Mouse (Mus musculus): ENCODE results near the gene Plpp6. TPM values are rescaled to one million over a fixed set of nuclear protein-coding genes. Genes with fewer than 3 reads are reported as not detected.
A peak's percentile ranks its signal among the peaks of the same experiment; 100 is the strongest.
"Not testable (repeated sequence)": the region's sequence is repeated elsewhere in the genome, so short reads cannot be mapped to it uniquely, and the experiment has no call there.

The Plpp6 gene
- total RNA-seq, 2 experiments from 2014 or later = 1.6 to 1.9 TPM

DNA sequence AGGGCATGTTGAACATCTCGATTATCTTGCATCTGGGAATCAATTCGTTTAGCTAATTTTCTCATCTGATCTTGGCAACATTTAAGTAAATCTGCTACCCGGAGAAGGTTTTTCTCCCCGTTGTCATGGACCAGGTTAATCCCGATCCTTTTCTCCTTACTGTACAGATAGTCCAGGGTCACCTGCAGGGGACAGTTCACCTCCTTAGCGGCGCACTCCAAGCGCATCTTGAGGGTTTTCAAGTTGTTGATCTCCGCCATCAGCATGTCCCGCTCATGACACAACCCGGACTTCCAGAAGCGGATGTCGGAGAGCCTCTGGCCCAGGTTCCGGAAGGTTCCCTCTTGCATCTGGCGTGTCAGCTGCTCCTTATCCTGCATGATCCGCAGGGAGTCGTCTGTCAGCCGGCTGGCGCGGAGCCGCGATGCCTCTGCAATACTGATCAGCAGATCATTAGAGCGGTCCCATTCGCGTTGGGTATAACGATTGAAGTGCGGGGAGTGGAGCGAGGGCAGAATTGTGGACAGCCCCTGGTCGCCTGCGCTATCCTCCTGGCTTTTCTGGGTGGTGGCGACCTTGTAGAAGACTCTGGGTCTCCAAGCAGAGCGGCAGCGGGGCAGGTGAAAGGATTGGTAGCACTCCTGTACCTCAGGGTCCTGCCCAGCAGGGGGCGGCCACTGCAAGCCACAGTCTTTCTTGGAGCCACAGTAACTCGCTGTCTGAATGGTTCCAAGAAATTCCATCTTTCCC lies 11.3 kb downstream of the Plpp6 start:
- intact Hi-C loops (cut with DNase I) = loop anchor here (1.0 kb wide), 1 partner anchor 380 kb away; no protein-coding TSS in a partner anchor
- peak; percentile 71 to 75 for DNase-seq

DNA sequence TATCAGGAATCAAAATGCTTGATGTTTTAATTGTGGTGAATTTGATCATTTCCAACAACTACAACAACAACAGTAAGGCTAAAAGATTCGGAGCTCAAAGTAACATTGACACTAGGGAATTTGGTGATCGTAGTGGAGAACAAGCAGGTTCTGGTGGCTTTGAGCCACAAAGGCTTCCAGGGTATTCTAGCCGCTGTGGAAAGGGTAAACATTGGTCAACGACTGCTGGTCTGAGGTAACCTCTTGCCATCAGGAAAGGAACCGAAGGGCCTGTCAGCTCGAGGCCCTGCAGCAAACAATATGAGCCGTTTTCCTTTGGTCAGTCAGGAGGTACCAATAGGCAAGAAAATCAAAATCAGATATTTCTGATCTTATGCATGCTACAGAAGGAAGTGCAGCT lies 18.9 kb downstream of the Plpp6 start:
- intact Hi-C loops (cut with DNase I) = no loop called here
- DNase-seq = no peak

DNA sequence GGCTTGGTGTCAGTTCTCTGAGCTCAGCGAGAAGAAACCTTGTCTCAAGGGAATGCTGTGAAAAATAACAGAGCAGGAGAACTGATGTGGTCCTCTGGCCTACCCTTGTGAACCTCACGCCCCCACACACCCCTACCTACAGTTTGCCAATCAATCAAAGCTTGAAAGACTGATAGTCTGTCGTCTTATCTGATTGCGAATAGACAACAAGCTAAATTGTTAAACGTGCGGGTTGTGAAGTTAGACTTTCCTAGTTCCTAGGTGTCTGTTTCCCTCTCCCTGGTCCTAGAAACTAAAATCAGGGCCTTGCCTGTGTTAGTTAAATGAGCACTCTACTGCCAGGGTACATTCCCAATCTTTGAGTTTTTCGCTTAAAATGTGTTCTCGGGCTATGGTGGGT lies 25.8 kb downstream of the Plpp6 start:
- intact Hi-C loops (cut with DNase I) = no loop called here
- DNase-seq = no peak

DNA sequence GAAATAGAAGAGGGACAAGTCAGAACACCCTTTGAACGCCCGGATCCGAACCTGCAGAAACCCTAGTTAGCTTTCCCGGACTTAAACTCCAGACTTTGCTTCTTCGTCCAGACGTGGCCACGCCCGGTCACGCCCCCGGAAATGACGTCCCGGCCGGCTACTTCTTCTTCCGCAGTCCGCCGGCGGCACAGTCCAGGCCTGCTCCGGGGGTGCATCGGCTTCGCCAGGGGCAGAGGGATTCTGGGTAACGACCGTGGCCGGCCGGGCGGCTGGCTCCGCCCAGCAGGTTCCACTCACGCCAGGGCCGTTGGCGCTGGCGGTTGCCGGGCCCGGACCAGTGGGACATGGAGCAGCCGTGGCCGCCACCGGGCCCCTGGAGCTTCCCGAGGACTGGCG lies 26.4 kb downstream of the Plpp6 start, which contains the start of gene Cdc37l1:
Gene Cdc37l1 (plus strand): TSS at position 159 of the 396 bp plus-strand sequence.
- peak; percentile 98 for DNase-seq

DNA sequence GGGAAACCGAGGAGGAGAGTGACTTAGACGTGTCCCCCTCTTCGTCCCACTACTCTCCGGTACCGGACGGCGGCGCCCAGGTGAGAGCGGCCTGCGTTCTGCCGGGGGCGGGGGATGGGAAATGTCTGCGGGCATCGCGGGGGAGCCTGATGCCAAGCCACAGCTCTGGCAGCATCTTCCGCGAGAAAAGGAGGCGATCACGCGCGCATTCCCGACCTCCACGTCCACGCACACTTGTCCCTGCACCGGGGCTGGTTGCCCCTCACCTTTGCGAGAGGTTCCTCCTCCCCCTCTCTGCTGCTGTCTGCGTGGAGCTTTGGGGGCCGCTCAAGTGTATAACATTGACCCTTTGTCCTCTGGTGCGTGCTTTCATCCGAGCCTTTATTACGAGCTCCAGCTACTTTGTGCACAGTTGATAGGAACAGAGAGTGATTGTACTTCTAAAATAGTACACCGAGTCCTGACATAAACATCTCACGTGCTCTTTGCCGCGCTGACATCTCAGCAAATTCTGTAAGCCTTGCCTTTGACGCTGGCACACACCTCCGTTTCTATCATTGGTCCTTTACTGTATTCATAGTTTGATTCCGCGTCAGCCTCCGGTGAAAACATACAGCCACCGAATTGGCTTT lies 27.0 kb downstream of the Plpp6 start:
- intact Hi-C loops (cut with DNase I) = loop anchor here (5.0 kb wide), 1 partner anchor 57 kb away; the partner anchor contains the start of gene Ak3
- DNase-seq = no peak

More for the DNA sequence above, 26.4 kb downstream of the Plpp6 start, which contains the start of gene Cdc37l1:
- intact Hi-C loops (cut with DNase I) = loop anchor here (5.0 kb wide), 1 partner anchor 57 kb away; the partner anchor contains the start of gene Ak3

DNA sequence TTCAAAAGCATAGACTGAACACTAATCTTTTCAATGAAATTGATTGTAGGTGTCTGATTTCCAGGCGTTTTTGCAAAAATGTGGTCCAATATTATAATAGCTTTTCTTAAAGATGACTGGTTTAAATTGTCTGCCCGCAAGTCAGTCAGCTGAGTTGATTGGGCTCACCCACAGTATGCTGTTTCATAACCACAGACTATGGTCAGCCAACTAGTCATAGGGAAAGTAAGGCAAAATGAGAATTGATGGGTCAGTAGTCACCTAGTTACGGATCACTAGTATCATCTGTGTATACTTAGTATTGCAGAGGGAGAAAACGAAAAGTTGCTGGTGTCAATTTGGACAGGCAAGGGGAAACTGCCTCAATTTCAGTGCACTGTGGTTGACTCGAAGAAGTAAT lies 27.6 kb downstream of the Plpp6 start:
- intact Hi-C loops (cut with DNase I) = loop anchor here (5.0 kb wide), 1 partner anchor 56 kb away; the partner anchor contains the start of gene Ak3

DNA sequence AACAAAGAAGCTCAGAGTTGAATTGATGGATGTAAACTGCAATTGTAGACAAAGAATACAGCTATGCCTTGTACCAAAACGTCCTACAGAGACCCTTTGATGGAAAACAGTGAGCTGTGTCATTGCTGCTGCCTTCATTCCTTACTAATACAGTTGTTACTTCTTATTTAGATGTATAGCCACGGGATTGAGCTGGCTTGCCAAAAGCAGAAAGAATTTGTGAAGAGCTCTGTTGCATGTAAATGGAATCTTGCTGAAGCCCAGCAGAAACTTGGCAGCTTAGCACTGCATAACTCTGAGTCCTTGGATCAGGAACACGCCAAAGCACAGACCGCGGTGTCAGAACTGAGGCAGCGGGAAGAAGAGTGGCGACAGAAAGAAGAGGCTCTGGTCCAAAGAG lies 31.1 kb downstream of the Plpp6 start:
- intact Hi-C loops (cut with DNase I) = loop anchor here (5.0 kb wide), 1 partner anchor 52 kb away; the partner anchor contains the start of gene Ak3
- DNase-seq = no peak

More for the DNA sequence above, 27.6 kb downstream of the Plpp6 start:
- DNase-seq = no peak

DNA sequence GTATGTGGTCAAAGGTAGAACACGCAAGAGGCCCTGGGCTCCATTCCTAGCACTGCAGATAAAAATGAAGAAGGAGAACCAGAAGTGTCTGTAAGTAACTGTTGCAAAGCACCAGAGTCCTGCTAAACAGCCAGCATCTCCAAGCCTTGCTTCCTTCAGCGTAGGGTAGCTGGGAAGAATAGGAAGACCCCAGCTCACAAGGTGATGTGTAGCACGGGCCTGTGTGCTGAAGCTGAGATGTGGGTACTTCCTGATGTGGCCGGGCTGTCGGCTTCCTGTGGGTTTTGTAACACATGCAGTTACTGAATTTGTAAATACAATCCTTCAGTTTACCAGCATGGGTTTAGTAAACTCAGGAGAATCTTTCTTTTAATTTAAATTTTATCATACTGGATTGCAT lies 31.6 kb downstream of the Plpp6 start:
- intact Hi-C loops (cut with DNase I) = no loop called here
- no peak for DNase-seq

DNA sequence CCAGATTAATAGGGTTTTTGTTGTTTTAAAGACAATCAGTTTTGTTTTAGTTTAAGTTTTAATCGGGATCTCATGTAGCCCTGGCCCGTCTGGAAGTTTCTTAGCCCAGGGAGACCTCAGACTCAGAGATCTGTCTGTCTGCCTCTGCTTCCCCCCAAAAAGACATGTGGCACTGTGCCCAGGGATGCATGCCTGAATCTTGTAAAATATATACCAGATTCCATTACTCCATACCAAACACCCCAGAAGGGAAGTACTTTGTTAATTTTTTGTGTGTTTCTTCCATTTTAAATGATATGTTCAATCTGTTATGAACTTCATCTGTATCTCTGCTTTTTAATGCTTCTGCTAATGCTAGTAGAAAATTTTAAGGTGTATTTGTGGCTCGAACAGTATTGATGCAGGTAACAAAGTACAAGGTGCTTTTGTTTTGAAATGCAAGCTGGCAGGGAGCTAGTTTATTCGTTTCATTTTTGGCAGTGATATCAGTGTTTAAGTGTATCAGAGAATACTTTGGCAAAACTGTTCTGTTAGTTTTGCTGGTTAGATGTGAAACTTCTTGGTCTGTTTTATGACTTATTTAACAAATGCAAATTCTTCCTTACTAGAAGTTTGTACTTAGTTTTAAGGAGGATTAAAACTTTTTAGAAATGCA lies 34.4 kb downstream of the Plpp6 start:
- DNase-seq = no peak
- intact Hi-C loops (cut with DNase I) = no loop called here

DNA sequence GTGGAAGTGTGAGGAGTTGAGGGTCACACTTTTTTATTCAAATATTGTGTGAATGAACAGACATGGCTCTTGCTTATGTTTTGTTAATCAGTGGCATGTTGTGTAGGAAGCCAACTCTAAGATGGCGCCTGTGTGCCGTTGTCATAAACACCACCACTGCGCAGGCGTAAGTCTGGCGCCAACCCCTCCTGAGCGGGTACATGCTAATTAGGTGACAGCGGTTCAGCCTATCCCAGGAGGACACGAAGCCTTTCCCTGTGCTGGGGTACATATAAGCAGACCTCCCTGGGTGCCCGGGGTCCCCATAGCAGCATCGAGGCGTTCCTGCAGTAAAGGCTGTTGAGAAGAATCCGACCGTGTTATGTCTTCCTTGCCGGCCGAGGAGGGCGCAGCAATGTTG lies 36.6 kb downstream of the Plpp6 start:
- DNase-seq; intact Hi-C loops (cut with DNase I): not testable (repeated sequence)

DNA sequence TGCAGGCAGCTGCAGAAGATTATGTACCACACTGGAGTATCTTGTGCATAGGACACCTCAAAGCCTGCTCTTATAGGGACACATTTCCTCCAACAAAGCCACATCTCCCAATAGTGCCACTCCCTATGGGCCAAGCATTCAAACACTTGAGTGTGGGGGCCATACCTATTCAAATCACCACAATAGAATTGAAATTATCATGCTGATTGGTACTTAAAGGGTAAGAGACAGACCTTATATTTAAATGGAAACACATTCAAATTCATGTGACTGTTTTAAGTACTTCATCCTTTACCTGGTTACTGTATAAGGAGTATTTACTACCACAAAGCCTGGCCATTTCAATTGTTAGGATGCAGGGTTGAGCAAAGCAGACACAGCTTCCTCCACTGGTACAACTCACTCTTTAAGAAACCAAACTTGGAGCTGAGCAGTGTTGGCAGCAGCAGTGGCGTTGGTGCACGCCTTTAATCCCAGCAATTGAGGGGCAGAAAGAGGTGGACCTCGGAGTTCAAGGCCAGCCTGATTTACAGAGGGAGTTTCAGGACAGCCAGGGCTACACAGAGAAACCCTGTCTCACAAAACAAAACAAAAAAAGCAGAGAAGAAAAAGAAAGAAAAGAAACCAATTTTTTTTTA lies 44.4 kb downstream of the Plpp6 start:
- no peak for DNase-seq
- intact Hi-C loops (cut with DNase I) = no loop called here

DNA sequence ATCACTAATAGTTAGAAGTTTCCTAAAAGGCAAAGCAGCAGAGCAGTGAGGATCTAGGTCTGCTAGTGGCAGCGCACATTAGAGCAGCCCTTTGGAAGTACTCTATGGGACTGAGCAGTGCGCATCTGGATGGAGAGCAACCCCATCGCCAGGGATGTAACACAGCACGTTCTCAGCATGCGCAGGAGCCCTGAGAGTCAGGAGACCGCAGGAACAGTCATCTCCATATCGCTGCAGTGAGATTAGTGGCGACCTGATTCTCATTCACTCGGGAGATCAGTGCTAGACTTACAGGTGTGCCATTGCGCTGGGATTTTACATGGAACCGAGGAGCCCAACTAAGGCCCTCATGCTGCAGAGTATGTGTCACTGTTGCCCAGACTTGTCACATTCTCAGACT lies 45.3 kb downstream of the Plpp6 start:
- no peak for DNase-seq
- intact Hi-C loops (cut with DNase I) = no loop called here

DNA sequence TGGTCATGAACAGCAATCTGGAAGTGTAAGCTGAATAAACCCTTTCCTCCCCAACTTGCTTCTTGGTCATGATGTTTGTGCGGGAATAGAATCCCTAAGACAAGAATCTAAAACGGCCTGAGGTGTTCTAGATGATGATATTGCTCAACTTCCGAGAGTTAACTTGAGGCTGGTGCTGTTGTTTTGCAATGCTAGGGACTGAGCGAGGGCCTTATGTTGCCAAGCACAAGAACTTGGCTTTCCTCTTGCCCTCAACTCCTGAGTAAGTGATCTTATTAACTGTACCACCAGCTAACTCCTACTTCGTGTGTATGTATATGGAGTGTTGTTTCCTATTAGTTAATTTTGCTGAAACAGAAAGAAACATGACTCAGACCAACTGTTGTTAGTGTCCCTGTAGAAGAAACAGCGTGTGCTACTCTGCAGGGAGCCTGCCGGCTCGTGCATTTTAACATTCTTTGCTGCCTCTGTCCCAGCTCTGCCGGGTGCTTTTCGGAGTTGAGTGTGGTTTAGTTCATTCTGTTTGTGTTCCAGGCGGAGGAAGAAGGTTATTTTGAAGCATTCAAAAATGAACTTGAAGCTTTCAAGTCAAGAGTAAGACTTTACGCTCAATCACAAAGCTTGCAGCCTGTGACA lies 47.7 kb downstream of the Plpp6 start:
- no peak for DNase-seq
- intact Hi-C loops (cut with DNase I) = no loop called here

DNA sequence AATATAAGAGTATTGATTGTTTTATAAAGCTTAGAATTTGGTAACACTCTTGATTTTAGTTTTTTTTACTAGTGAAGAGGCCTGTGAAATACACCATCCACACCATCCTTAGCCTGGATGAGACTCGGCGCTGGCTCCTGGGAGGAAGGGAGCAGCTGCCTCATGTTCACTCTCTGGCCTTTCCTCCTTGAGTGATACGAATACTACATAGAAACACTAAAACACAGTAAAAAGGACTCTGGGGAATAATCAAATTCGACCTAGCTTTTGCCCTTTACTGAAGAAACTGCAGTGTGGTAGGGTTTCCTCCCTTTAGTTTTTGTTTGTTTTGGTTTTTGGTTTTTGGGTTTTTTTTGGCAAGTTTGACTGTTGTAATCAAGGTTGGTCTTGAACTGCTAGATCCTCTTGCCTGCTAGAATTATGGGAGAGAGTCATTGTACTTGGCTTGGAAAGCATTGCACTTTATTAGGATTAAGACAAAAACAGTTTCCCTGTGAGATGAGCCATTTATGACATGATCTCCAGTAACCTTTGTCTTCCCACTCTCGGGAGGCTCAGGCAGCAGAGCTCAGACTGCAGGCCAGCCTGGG lies 50.8 kb downstream of the Plpp6 start:
- intact Hi-C loops (cut with DNase I) = no loop called here
- no peak for DNase-seq

DNA sequence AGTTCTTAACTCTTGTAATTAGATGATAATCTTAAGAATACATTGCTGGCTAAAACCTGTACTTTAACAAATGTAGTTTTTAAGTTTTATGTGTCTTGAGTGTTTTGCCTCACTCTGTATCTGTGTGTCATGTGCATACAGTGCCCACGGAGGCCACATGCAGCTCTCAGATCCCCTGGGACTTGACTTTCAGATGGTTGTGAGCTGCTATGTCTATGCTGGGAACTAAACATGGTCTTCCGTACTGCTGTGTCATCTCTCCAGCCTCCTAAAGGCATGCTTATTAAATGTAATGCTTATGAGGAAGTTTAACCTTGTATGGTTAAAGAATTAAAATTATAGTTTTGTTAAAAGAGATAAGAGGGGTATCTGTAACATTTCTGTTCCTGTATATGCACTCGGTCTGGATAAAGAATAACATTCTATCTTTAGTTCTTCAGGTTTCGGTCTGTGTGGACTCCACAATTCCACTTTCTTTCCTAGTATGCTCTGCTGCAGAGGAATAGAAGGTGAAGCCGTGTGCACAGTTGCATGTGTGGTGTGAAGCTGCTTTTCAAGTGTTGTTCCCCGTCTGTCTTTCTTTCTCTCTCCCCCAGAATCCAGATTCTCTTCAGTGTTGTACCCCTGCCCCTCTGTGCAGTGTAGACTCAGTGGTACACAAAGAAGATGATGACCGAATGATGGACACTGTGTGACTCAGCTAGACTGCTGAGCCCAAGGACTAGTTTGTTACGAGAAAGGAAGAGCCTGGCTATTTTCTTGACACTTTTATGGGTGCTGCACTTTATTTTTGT lies 51.9 kb downstream of the Plpp6 start:
- intact Hi-C loops (cut with DNase I) = no loop called here
- no peak for DNase-seq

DNA sequence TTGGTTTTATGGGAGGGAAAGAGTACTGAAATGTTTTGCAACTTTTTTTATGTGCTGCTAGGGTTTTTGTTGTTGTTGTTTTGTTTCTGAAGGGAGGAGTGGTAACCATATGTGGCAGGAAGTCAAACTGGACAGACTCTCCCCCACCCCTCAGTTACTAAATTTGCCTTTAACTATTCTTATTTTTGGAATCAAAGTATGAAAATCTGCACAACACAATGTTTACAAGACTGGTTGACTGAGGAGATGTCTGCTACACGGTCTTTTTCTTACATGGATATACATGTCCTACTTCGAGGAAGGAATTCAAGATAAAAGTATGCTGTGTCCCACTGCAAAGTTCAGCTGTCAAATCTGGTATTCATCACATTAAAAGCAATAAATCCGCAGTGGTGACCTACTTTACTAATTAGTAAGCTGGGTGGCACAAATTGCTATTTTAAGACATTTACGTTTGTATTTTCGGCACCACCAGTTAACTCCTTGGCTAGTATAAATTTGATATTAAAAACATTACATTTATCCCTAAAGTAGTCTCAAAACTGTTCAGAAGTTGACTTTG lies 52.5 kb downstream of the Plpp6 start:
- intact Hi-C loops (cut with DNase I) = no loop called here
- no peak for DNase-seq
